Mouse (Mus musculus) layer of hippocampus, adult 2 months (tissue): ENCODE data around the gene Pecr. TPM values are rescaled to one million over a fixed set of nuclear protein-coding genes. Genes with fewer than 3 reads are reported as not detected.

ENCODE experiments used
- DNase-seq, 2 experiments: peaks; one replicate each; pipeline ENCODE4 v3.0.0; 2022; ENCODE audit warnings: low spot score in 2 of 2
- H3K27ac ChIP-seq: fragments of 200-600 bp; 2 replicates; pipeline ENCODE4 v1.8.1; 2022
- H3K4me3 ChIP-seq: fragments of 200-600 bp; 2 replicates; pipeline ENCODE4 v1.8.1; 2022; ENCODE audit warnings: mild to moderate bottlenecking
- CTCF ChIP-seq: fragments of 200-600 bp; conservative IDR thresholded peaks from 2 replicates; pipeline ENCODE4 v1.8.1; 2022; ENCODE audit warnings: antibody characterized with exemption, mild to moderate bottlenecking, moderate library complexity
- long read RNA-seq, 2 experiments: library from polyadenylated mRNA; stranded (forward); transcript quantifications; one replicate each; pipeline ENCODE4 v2.0.0; 2021; ENCODE audit warnings: borderline mapping rate in 2 of 2
- total RNA-seq, 2 experiments: library from RNA; stranded (reverse); gene quantifications; 2 replicates each; pipeline ENCODE4 v1.2.3; 2021

Pecr gene
- 1 to 10 TPM; 5.4 to 6.7 TPM for total RNA-seq
- long read RNA-seq, experiment 1, partial matches to known transcripts, result 0 of 5 reads
- long read RNA-seq, experiment 1, other reads (novel, unspliced or antisense), result 3 of 5 reads
- long read RNA-seq, experiment 2, transcript Pecr-201 (8 exons, 1,186 nt), result major isoform, 6 of 9 reads
- long read RNA-seq, experiment 2, partial matches to known transcripts, result 1 of 9 reads
- long read RNA-seq, experiment 2, other reads (novel, unspliced or antisense), result 2 of 9 reads

GRCm38 (mm10) chr1:72283992-72284485, at the start of gene Pecr, which contains the start of gene Tmem169:
Pecr (minus strand) TSS chr1:72284314.
Tmem169 (plus strand) TSS chr1:72284369.
- TF ChIP-seq CTCF, result peak; percentile 66
- Histone ChIP-seq H3K4me3 (peak within 1 kb of the TSS; percentile 80), H3K27ac (peak within 1 kb of the TSS; percentile 89)
- DNase-seq, result peak; percentile 94

DNA sequence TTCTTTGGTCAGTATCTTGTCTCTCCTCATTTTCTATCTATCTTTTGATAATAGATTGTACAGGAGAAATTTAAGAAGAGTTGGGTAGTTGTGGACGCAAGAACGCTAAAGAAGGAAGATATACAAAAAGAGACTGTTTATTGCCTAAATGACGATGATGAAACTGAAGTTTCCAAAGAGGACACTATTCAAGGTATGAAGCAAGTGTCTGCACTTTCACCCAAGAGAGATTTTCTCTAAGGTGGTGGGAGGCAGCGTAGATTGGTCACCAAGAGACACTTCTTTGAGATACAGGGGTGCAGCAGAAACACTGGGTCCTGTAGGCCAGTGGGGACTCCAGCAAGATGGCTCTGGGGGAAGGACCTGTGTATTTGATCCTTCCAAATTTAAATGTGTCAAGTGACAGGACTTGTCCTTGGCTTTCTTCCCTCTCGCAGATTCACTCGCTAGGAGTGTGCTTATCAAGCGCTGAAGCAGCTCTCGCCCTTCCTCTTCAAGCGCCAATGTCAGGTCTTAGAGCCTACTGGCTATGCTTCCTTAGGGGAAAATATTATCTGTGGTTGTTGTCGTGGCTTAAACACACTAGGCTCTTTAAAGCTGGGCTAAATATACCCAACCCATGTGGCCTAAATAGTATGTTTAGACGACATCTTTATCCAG, 42.2 kb upstream of the Pecr start:
- TF ChIP-seq CTCF, result no peak
- no peak overlapping the region for H3K27ac ChIP-seq
- DNase-seq, result no peak

DNA sequence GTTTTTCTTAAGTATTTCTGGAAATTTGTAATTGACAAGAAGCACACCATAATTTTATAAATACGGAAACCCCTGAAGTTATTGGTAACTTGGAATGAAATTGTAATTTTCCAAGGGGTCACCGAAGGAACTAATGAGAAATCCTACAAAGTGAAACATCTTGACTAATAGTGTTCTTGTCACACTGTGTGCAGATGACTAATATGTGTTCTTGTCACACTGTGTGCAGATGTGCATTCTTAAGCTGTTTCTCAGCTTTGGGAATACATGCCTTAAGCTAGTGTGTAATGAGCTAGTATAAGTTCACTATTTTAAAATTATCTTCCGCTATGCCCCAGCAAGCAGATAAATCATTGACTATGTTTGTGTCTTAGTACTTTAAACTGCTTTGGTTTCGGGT, 39.1 kb upstream of the Pecr start:
- TF ChIP-seq CTCF, result no peak
- Histone ChIP-seq H3K27ac (no peak overlapping the region), H3K4me3 (no peak overlapping the region)
- no peak for DNase-seq

More for the DNA sequence above, 42.2 kb upstream of the Pecr start:
- no peak overlapping the region for H3K4me3 ChIP-seq

- Histone ChIP-seq H3K27ac (no peak overlapping the region), H3K4me3 (no peak overlapping the region)
- TF ChIP-seq CTCF, result no peak
- no peak for DNase-seq
Observed at GRCm38 (mm10) chr1:72320759-72321158, 36.6 kb upstream of the Pecr start.

GRCm38 (mm10) chr1:72316901-72317300, 32.8 kb upstream of the Pecr start:
- Histone ChIP-seq H3K27ac (no peak overlapping the region), H3K4me3 (no peak overlapping the region)
- TF ChIP-seq CTCF, result no peak
- DNase-seq, result no peak

- no peak for DNase-seq
- Histone ChIP-seq H3K27ac (no peak overlapping the region), H3K4me3 (no peak overlapping the region)
- no peak for TF ChIP-seq CTCF
Observed at GRCm38 (mm10) chr1:72316409-72316808, 32.3 kb upstream of the Pecr start.

DNA sequence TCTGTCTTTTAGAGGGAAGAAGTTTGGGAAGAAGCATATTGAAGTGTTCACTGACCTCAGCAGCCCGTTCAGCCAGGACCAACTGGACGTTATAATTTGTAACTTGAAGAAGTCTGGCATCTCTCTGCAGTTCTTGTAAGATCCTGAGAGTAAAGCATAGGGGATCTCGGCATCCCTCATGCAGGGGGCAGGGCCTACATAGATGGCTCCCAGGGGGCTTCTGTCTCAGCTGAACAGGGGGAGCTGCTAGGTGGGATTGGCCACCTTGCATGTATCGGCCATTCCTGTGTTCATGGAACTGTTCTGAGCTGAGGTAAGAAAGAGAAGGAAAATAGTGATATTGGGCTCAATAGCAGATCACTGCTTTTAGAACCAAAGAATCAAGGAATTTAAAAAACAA, 31.3 kb upstream of the Pecr start:
- TF ChIP-seq CTCF, result no peak
- H3K4me3 ChIP-seq, result no peak overlapping the region
- no peak overlapping the region for H3K27ac ChIP-seq
- no peak for DNase-seq

DNA sequence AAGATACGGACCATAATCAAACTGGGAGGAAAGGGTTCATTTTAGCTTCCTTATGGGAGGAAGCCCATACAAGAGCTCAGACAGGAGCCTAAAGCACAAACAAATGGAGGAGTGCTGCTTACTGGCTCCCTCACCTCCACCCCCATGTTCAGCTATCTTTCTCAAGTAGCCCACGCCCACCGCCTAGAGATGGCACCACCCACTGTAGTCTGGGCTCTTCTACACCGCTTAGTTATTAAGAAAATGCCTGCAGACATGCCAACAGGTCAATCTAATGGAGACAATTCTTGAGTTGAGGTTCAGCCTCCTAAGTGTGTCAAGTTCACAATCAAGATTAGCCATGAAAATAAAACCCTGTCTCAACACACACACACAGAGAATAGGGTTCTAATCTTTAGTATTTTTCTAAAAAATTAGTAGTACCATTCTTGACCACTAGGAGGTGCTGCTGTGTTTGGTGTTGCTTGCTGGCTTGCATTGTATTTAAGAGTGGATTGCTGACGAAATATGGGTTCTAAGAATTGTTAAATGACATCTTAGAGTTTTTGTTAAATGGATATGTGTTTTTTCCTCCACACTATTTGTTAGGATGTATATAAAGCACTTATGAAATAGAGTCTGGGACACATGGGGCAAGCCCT, 29.4 kb upstream of the Pecr start:
- Histone ChIP-seq H3K27ac (no peak overlapping the region), H3K4me3 (no peak overlapping the region)
- peak; percentile 13 to 40 for DNase-seq
- peak; percentile 91 for TF ChIP-seq CTCF

DNA sequence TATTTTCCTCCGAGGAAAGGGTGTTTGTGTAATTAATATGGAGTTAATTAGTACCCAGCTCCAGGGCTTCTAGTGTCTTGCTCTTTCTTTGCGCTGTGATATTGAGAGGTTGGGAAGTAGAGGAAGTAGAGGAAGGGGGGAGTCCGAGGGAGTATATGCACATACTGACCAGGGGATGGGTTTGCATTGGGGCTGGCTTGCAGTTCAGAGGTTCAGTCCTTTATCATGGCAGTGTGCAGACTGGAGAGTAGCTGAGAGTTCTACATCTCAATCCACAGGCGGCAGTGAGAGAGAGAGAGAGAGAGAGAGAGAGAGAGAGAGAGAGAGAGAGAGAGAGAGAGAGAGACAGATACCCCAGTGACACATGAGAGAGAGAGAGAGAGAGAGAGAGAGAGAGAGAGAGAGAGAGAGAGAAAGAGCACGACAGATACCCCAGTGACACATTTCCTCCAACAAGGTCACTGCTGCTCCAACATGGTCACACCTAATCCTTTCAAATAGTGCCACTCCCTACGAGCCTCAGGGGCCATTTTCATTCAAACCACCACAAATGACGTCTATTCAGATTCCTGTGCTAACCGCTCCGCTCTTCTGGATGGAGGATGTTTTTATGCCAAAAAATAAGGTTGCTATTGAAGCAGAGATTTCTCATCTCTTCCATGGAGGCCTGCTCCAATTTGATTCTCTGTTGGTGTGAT, 28.7 kb upstream of the Pecr start:
- Histone ChIP-seq H3K4me3 (no peak overlapping the region), H3K27ac (no peak overlapping the region)
- no peak for DNase-seq
- no peak for TF ChIP-seq CTCF

GRCm38 (mm10) chr1:72309744-72310424, 25.8 kb upstream of the Pecr start:
- no peak for DNase-seq
- H3K27ac ChIP-seq, result no peak overlapping the region
- H3K4me3 ChIP-seq, result no peak overlapping the region
- no peak for TF ChIP-seq CTCF

DNA sequence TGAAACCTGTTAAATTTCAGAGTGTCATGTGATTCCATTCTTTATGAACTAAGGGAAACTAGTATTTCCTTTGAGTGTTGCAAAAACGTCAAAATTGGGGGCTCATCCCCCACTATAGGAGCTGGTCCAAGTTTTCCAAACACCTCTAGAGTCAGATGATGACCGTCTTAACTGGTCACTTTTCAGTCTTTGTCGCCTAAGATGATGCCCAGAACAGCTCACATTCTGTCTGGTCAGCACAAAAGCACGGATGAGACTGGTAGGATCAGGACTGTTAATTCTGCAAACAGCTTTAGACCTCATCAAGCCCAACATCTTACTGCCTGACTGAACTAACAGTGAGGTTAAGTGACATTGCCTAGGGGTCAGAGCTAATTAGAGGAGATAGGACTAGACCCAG, 24.8 kb upstream of the Pecr start:
- H3K27ac ChIP-seq, result no peak overlapping the region
- H3K4me3 ChIP-seq, result no peak overlapping the region
- TF ChIP-seq CTCF, result no peak
- no peak for DNase-seq

DNA sequence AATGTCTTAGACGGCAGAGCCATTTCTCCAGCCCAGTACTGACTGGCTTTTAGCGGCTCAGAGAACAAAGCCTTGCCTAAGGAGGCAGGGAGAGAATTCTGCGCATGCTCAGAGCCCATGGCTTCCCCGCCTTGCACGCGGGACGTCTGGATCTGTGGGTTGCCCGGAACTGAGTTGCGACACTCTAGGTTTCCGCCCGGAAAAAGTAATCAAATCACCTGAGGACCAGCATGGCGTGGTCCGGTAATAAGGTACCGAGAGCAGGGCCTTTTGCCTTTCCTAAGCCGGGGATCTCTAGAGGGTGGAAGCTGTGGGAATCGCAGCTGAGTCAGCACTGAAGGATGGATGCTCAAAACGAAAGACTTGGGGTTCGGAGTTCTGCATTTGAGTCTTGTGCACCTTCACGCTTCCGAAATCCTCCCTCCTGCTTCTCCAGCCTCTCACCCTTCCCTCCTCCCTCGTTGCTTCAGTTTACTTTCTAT, 23.2 kb upstream of the Pecr start, which contains the start of gene Xrcc5:
Gene Xrcc5, plus strand, starts transcription at position 105 of the 482 bp plus-strand sequence.
- peak within 1 kb of the TSS; percentile 61 for H3K4me3 ChIP-seq
- peak within 1 kb of the TSS; percentile 84 for H3K27ac ChIP-seq
- DNase-seq, result peak; percentile 92 to 94
- no peak for TF ChIP-seq CTCF
